Mouse (Mus musculus) liver, adult 2 months (tissue): ENCODE results near the gene Bak1.

ENCODE experiments used
- CTCF ChIP-seq: fragments of 200-500 bp; IDR thresholded peaks from 2 replicates; pipeline ENCODE4 v1.5.1; 2011; ENCODE audit warnings: low read depth, low read length, control low read depth
- POLR2A ChIP-seq: fragments of 200-500 bp; IDR thresholded peaks from 2 replicates; pipeline ENCODE4 v1.6.1; 2011; ENCODE audit warnings: low read length, control low read depth; ENCODE audit not compliant: insufficient read depth; ENCODE audit errors: extremely low read depth

- no peak for TF ChIP-seq CTCF
- no peak for TF ChIP-seq POLR2A
Measured at GRCm38 (mm10) chr17:27041787-27042055, 12.9 kb upstream of the Bak1 start.
